Mouse (Mus musculus): Measurements from ENCODE around the gene Wdr12.
"Not testable (repeated sequence)": the region's sequence is repeated elsewhere in the genome, so short reads cannot be mapped to it uniquely, and the experiment has no call there.

Gene Wdr12

DNA sequence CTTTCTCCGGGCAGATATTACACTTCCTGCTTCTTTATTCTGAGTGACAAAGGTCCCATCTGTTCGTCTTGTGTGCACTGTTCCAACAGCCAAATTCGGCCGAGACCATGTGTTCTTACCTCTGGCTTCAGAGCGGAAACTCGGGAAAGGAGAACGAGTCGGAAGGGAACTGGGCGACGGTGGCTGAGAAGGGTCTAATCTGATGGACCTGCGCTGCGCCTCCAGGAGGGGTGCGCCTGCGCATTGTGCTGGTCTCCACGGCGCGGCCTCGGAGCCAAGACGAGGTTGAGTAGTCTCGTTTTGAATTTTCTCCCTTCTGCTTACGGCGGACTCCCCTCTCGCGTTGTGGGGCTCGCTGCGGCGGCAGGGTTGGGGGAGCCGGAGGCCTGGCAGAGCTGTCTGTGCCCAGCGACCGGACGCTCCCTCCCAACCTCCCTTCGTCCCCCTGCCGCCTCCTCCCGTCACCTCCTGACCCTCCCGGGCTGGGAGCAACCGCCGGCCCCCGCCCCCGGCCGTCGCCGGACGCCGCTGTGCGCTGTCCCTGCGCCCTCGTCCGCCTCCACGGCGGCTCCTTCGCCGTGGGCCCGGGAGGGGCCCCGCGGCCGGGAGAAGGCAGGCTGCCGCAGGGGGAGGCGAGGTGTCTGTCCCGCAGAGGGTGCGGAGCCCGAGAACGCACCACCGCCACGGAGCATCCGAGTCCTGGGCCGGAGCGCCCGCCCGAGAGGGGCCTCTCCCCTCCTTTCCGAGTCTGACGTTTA is at the start of gene Wdr12, which contains the start of gene Carf:
Gene Wdr12 (minus strand): TSS at position 622 of the 758 bp plus-strand sequence.
Gene Carf (plus strand): TSS at position 224 of the 758 bp plus-strand sequence.
- peak; percentile 97 for DNase-seq (ENCODE audit: low read depth, low spot score)

DNA sequence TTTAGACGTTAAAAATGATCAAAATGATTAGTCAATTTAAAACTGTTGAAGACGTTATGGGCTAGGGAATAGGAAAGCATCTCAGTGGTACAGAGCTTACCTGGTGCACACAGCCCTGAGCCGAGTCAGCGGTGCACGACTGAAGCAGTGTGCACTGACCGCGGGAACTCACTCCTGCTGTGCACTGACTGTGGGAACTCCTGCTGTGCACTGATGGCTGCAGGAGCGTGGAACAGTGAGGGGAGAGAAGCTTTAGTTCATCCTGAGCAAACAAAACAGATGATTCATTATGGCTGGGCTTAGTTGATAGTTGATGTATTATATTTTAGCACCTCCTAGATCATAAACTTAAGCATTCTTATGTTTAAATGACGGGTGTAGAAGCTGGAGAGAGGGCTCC is 38.9 kb upstream of the Wdr12 start:
- DNase-seq (ENCODE audit: low read depth, low spot score): no peak

DNA sequence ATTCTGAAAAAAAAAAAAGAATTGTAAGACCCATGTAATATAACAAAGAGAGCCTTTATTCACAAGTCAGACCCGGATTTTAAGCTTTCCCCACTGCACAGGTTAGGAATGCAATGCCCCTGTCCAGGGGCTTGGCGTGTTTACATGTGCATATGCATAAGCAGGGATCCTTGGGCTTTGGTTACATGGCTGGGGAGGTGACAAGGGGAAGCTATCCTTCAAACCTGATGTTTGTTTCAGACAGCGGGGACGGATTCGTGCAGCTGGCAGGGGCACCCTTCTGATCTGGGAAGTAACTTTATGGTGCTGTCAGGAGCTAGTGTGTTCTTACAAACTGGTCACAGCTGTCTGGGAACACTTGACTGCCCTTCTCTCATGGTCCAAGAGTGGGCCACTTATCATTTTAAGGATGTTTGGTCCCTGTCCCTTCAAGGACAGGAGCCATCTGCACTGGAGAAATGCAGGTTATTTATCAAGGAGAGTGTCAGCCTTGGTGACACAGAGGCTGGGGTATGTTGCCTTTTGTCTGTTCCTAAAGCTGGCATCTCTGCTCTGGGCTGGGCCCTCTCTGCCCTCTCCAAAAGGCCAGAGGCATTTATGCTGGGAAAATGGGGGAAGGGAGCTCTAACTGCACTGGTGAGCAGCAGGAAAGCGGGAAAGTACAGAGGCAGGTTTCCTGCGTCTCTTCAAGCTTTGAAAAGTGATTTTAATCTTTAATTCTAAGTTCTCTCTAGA is 19.4 kb upstream of the Wdr12 start:
- DNase-seq (ENCODE audit: low read depth, low spot score): no peak

DNA sequence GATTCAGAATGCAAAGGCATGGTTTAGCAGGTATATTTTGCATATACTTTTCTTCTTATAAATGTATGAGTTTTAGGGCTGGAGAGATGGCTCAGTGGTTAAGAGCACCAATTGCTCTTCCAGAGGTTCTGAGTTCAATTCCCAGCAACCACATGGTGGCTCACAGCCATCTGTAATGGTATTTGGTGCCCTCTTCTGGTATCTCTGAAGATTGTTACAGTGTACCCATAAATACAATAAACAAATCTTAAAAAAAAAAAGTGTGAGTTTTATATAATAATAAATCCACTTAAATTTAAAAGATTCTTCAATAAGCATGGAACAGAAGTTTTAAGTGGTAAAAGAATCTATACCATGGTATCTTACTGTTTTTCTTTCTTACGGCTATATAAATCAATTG is 6.1 kb upstream of the Wdr12 start:
- DNase-seq (ENCODE audit: low read depth, low spot score): peak; percentile 27

DNA sequence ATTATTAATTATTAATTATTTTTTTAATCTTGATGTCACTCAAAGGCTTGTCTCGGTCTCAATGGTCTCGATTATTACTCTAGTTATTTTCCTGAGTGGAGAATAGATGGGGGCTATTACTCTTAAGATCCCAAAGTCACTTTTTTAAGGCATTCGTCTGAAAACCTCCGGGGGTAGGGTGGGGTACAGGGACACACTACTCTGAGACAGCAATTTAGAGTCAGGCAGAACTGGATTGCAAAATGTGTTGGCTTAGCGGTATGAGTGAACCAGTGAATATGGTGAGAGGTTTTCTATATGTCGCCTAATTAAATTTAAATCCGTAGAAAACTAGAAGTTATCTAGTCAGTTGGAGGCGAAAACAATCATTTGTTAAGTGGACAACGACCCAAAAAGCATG is 394 bp upstream of the Wdr12 start:
- peak; percentile 9 for DNase-seq (ENCODE audit: low read depth, low spot score)

DNA sequence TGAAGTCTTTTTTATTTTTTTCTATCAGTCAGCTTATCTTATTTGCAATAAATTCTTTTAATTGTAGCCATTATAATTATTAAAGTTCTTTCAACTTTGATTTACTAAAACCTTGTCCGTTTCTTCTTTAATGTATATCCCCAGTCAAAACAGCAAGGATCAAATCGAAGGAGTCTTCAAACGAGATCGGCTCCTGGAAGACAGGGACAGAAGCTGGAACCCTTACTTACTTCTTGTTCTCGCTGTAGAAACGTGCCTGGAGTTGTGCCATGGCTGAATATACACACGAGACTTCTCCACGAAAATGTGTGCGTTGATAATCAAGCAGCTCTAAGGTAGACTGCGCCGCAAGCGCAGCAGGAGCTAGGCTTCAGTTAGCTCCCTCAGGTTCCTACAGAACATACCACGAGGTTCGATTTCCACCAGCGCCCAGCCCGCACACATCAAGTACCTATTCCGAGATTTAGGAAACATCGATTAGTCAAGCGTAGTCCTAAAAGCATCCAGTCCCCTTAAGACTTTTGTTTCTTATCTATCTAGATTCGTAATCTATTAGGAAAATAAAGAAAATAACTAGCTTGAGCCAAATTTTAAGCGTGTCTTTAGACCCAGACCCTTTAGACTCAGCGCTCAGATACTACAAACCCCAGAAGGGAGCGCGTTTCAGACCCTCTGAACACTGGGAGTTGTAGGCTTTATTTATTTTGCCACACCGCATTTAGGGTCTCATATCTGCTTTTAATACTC is 995 bp downstream of the Wdr12 start:
- peak; percentile 87 for DNase-seq (ENCODE audit: low read depth, low spot score)

DNA sequence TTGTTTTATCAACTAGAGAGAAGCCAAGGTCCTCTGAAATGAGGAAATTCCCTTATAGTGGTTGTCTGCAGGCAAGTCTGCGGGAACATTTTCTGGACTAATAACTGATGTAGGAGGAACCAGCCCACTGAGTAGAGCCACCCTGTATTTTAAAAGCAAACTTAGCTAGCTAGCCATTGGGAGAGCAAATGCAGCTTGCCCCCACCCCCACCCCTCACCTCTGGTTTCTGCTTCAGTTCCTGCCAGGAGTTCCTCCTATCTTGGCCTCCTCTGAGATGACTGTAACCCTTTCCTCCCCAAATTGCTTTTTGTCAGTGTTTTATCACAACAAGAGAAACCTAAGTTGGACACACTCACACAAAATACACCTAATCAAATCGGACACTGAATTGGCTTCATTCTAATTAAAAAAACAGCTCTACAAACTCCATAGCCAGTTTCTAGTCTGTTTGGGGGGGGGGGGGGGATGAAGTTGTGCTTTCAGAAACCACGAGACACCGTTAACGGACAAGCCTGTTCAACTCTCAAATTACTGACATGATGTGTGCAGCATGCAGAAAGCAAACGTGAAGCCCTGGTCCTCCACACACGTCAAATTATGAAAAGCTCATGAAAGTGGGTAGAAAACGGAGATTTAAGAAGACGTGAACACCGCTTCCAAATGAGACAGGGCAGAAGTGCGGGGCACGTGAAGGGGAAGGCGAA is 1.7 kb downstream of the Wdr12 start:
- DNase-seq (ENCODE audit: low read depth, low spot score): peak; percentile 17

DNA sequence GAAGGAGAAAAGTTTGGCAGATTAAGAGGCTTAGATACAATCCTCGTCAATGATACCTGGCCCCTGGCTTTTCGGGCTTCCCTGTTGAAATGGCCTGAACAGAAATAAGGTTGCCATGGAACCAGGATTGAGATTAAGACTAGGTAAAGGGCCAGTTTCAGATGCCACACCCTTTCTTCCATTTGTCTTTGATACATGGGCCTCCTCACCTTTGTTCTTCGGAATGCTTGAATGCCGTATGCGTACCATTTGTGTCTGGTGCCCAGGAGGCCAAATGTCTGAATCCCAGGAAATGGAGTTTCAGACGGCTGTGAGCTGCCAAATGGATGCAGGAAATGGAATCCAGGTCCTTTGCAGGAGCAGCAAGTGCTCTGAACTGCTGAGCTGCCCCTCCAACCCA is 22.0 kb downstream of the Wdr12 start:
- DNase-seq (ENCODE audit: low read depth, low spot score): no peak

DNA sequence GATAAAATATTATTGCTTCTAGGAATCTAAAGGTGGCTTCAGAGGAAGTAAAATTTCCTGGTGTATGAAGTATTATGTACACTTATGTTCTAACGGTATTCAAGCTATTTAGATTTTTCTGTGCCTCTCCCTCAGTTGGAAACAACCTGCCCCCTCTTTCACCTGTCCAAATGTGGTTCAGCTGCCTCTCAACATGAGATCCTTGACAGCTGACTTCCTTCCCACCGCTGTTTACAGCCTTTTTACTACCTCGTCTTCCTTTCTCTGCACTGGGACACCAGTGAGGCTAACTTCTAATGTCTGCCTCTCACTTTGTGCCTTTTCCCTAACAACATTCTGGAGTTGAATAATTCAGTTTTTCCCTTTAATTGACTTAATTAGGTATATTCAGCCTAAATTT is 22.9 kb downstream of the Wdr12 start:
- DNase-seq (ENCODE audit: low read depth, low spot score): no peak

DNA sequence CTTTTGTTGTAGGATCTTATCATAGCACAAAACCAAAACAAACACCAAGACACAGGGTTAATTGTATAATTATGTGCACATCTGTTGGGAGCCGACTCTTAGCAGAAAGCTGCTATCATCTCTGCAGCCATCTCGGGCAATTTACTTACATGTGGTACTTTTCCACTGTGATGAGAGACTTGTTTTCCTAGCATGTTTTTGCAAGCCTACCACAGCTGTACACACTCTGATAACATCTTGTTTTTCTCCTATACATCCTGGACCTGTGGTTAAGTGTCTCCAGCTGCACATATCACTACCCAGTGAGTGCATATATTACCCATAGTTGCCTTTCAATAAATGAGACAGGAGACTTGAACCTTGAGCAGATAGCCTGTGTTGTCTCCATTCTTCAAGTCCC is 23.5 kb downstream of the Wdr12 start:
- DNase-seq (ENCODE audit: low read depth, low spot score): peak; percentile 74

DNA sequence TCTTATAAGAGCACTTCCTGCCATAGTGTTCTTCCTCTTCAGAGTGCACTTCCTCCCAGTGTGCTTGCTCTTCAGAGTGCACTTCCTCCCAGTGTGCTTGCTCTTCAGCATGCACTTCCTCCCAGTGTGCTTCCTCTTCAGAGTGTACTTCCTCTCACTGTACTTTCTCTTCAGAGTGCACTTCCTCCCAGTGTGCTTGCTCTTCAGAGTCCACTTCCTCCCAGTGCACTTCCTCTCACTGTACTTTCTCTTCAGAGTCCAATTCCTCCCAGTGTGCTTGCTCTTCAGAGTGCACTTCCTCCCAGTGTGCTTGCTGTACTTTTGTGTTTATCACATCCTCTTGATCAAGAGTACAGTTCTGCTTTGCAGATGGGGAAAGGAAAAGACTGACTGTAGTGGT is 27.7 kb downstream of the Wdr12 start:
- peak; percentile 54 for DNase-seq (ENCODE audit: low read depth, low spot score)

DNA sequence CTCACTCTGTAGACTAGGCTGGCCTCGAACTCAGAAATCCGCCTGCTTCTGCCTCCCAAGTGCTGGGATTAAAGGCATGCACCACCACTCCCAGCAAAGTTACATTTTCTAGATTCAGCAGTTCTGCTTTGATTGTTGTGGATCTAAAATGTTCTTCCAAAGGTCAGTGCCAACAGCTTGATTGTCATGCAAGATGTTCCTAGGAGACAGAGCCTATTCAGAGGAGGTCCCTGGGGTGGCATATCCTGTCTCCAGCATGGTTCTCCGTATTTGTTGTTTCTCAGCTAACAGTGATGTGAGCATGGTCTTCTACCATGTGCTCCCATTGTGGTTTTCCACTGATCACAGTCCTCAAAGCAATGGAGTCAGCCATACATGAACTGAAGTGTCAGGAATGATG is 42.1 kb downstream of the Wdr12 start:
- no peak for DNase-seq (ENCODE audit: low read depth, low spot score)

DNA sequence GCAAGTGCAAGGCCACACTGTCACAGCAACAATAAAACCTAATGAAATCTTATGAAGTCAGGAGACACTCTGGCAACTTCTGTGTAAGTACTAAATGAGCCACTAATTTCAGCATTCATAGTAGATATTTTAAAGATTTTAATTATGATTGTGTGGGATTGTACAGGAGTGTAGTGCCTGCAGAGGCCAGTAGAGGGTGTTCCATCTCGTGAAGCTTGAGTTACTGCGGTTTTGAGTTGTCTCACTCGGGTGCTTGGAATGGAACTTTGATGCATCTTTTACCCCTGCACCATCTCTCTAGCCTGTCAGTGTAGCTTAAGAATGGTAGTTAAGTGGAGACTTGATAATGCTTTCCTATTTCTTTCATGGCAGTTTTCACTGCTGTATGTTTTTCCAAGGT is 43.8 kb downstream of the Wdr12 start:
- no peak for DNase-seq (ENCODE audit: low read depth, low spot score)

DNA sequence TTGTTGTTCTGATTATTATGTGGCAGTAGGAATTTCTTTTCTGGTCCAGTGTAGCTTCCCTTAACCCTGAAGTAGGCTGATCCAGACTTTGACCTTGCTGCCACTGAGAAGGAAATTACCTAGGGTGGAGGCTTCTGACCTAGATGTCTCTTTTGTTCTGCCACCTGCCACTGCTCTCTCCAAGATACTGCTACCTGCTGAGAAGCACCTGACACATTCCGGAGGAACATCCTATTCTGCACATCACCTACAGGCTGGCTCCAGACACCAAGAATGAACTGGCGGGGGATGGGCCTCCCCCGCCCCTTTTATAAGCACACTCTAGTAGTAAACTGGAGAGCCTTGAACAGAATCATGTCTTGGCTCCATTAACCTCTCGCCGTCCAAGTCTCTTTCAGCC is 51.0 kb downstream of the Wdr12 start:
- not testable (repeated sequence) for DNase-seq (ENCODE audit: low read depth, low spot score)

DNA sequence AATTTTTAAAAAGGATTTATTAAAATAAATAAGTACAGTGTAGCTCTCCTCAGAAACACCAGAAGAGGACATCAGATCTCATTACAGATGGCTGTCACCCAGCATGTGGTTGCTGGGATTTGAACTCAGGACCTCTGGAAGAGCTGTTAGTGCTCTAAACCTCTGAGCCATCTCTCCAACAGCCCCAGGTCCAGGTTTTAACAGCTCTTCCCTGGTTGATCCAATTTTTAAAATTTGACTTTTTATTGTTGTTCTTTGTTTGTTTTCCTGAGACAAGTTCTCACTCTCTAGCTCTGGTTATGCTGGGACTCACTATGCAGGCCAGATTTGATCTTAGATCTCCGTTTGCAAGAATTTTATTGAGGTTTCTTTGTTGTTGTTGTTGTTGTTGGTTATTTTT is 53.9 kb downstream of the Wdr12 start:
- no peak for DNase-seq (ENCODE audit: low read depth, low spot score)

DNA sequence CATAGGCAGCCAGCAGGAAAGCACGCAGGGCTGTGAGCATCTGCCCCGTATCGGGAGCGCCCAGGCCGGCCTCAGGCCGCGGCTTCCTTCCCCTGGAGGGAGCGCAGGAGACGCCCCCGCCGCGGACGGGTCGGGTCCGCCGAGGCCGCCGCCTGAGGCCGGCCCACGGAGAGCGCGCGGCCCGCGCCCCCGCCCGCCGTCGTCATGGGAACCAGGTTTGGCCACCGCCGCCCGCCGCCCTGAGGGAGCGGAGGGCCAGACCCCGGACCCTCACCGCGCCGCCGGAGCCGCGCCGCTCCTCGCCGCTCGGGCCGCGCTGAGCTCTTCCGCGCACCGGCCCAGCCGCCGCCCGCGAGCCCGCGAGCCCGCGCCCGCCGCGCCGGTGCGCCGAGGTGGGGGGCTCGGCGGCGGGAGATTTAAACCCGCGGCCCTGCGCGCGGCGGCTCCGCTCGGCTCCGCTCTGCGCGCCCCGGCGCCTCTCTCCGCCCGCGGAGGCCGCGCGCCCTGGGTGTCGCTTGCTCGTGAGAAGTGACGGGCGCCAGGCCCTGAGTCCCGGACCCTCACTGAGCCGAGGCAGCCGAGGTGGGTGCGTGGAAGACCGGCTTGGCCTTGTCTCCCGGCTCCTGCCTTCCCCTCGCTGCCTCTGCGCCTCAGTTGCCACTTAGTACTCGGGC is 55.5 kb downstream of the Wdr12 start, which contains the start of gene Ica1l:
Gene Ica1l (minus strand): TSS at position 389 of the 674 bp plus-strand sequence.
- DNase-seq (ENCODE audit: low read depth, low spot score): peak; percentile 51

DNA sequence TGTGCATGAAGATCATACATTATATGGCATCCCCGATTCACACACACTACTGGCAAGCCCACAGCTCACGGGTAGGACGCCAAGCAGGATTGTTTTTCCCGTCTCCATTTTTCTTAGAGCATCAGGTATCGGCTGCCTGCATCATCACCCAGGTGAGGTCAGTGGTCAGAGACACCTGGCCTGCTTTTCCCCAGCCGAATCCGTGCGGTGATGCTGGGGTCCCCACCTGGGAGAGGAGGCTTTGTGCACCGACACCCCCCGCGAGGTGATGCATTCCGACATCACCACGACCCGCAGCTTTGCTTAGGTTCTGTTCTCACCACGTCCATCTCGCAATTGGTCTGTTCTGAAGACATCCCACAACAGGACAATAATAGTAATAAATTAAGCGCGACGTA is 56.0 kb downstream of the Wdr12 start:
- DNase-seq (ENCODE audit: low read depth, low spot score): no peak

DNA sequence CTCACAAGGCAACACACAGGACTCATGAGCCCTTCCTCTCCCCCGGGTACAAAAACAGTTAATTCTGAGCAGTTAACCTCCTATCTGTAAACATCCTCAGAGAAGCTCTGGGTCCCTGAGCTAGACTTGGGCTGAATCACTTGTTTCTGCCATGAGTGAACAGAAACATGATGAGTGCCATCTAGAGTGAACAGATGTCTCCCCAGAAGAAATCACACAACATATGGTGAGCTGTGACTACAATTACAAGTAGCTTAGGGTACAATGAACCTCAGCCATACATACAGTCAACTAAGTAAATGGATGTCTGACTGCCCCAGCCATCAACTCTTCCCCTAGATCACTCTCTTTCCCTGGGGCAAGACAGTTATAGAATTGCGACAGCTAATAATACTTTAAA is 63.4 kb downstream of the Wdr12 start:
- DNase-seq (ENCODE audit: low read depth, low spot score): no peak

Data from CD4-positive helper T cell, adult 2 months (primary cell).